Mouse (Mus musculus): Measurements from ENCODE around the gene Mid1ip1.

DNA sequence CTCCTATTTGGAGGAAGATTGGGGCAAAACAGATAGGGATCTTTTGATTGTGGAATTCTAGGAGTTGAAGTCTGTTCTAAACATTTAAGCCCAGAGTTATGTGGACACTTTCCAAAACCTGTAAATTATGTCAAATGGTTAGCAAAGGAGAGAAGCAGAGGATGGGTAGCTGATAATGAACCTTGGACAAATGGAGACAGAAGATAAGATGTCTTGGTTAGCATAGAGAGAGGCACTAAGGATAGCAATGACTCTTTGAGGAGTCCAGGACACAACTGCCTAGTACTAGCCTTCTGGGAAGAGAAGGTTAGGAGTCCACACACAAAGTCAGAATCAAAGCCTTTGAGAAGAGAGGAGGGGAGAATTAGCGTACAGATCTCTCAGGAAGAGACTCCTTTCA lies 20.1 kb downstream of the Mid1ip1 start:
- TF ChIP-seq CTCF (IDR thresholded peaks at IDR 0.05; ENCODE audit: control insufficient read depth, insufficient read depth, insufficient replicate concordance, low read depth, low read length) (no peak), POLR2A (IDR thresholded peaks at IDR 0.05; ENCODE audit: control insufficient read depth, low read depth, low read length) (no peak)
